Mouse (Mus musculus): ENCODE measurements around the gene Taf4.

The Taf4 gene

GRCm38 (mm10) chr2:179976628-179977343 lies at the start of gene Taf4:
Gene Taf4 (minus strand): TSS chr2:179976646.
- peak; percentile 80 to 90 for DNase-seq (ENCODE audit: low spot score in 2 of 2)

- no peak for DNase-seq (ENCODE audit: low spot score in 2 of 2)
These were observed 49.4 kb upstream of the Taf4 start for GRCm38 (mm10) chr2:180025861-180026200.

- peak; percentile 57 to 62 for DNase-seq (ENCODE audit: low spot score in 2 of 2)
These were observed 48.9 kb upstream of the Taf4 start for GRCm38 (mm10) chr2:180025135-180025860.

- DNase-seq (ENCODE audit: low spot score in 2 of 2) = peak; percentile 99
These were observed 48.1 kb upstream of the Taf4 start, which contains the start of gene Lsm14b for GRCm38 (mm10) chr2:180024401-180025098. Gene Lsm14b (plus strand): TSS chr2:180024987.

GRCm38 (mm10) chr2:180022751-180023150 lies 46.3 kb upstream of the Taf4 start:
- no peak for DNase-seq (ENCODE audit: low spot score in 2 of 2)

- no peak for DNase-seq (ENCODE audit: low spot score in 2 of 2)
These were observed 44.5 kb upstream of the Taf4 start for GRCm38 (mm10) chr2:180020919-180021318.

GRCm38 (mm10) chr2:180020091-180020661 lies 43.7 kb upstream of the Taf4 start:
- no peak for DNase-seq (ENCODE audit: low spot score in 2 of 2)

- DNase-seq (ENCODE audit: low spot score in 2 of 2) = no peak
These were observed 42.1 kb upstream of the Taf4 start for GRCm38 (mm10) chr2:180018573-180018972.

GRCm38 (mm10) chr2:180017632-180018031 lies 41.2 kb upstream of the Taf4 start:
- DNase-seq (ENCODE audit: low spot score in 2 of 2) = no peak

- no peak for DNase-seq (ENCODE audit: low spot score in 2 of 2)
These were observed 37.2 kb upstream of the Taf4 start for GRCm38 (mm10) chr2:180013686-180014085.

GRCm38 (mm10) chr2:180011370-180011769 lies 34.9 kb upstream of the Taf4 start:
- no peak for DNase-seq (ENCODE audit: low spot score in 2 of 2)

GRCm38 (mm10) chr2:180010686-180011085 lies 34.2 kb upstream of the Taf4 start:
- no peak for DNase-seq (ENCODE audit: low spot score in 2 of 2)

- no peak for DNase-seq (ENCODE audit: low spot score in 2 of 2)
These were observed 30.0 kb upstream of the Taf4 start for GRCm38 (mm10) chr2:180006352-180007017.

GRCm38 (mm10) chr2:180005656-180006351 lies 29.4 kb upstream of the Taf4 start:
- DNase-seq (ENCODE audit: low spot score in 2 of 2) = no peak

GRCm38 (mm10) chr2:180001635-180002034 lies 25.2 kb upstream of the Taf4 start:
- no peak for DNase-seq (ENCODE audit: low spot score in 2 of 2)

- no peak for DNase-seq (ENCODE audit: low spot score in 2 of 2)
These were observed 22.0 kb upstream of the Taf4 start for GRCm38 (mm10) chr2:179998431-179998830.

GRCm38 (mm10) chr2:179993071-179993470 lies 16.6 kb upstream of the Taf4 start:
- DNase-seq (ENCODE audit: low spot score in 2 of 2) = no peak

- no peak for DNase-seq (ENCODE audit: low spot score in 2 of 2)
These were observed 12.7 kb upstream of the Taf4 start for GRCm38 (mm10) chr2:179989098-179989497.

- DNase-seq (ENCODE audit: low spot score in 2 of 2) = no peak
These were observed 10.1 kb upstream of the Taf4 start for GRCm38 (mm10) chr2:179986437-179987022.

- DNase-seq (ENCODE audit: low spot score in 2 of 2) = no peak
These were observed 9.2 kb upstream of the Taf4 start for GRCm38 (mm10) chr2:179985695-179986094.

- DNase-seq (ENCODE audit: low spot score in 2 of 2) = no peak
These were observed 8.4 kb upstream of the Taf4 start for GRCm38 (mm10) chr2:179984830-179985229.

Data from thymus, postnatal 10 days (tissue).